Mouse (Mus musculus) urinary bladder, postnatal 25 days (tissue): ENCODE measurements at regions not wholly inside any gene's neighbourhood (a gene's known extent, or its start where the extent isn't known, plus 50 kb on each side); places are given as distances from the start of the nearest gene placed in this dataset.

Source experiments
- DNase-seq: peaks from one replicate; pipeline ENCODE4 v3.0.0; 2022; ENCODE audit warnings: low spot score

DNA sequence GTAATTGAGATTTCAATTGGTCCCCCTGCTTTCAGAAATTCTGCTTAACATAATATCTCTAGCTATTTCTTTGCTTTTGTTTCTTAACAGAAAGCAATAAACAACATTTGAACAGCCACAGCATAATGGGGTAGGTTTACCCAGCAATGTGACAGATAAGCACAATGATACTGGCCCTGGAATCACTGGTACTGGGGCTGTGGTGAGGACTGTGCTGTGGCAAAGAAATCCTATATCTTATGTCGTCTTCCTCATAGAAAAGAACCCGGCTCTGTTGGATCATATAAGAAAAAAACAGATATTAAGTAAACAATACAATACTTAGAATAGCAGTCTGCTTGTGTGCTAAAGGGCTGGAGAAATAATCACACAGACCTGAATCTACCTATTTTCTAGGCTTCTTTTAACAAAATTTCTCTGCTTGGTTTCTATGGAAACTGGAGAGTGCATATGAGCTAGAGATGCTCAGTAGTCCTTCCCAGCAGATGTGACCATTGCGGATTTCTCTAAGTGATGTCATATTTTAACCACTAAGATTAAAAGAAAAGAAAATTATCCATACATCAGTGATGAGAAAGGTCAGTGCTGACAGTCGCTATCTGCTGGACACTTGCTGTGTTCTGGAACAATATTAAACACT, 119.8 kb upstream of the Gnao1 start:
- no peak for DNase-seq

- DNase-seq = no peak
Observed at GRCm38 (mm10) chr8:93691375-93691774, 118.4 kb upstream of the Gnao1 start.

DNA sequence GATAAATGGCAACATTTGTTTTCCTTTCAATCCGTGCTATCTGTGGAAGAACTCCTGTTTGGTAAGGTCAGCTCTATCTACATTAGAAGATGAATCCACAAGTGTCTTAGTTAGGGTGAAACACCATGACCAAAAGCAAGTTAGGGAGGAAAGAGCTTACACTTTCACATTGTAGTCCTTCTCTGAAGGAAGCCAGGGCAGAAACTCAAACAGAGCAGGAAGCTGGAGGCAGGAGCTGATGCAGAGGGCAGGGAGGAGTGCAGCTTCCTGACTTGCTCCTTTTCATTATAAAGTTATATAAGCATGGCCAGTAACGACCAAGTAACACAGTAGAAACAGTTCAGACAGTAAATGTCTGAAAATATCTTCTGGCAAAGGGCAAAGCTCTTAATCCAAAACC, 117.9 kb upstream of the Gnao1 start:
- DNase-seq = no peak

- no peak for DNase-seq
Observed at GRCm38 (mm10) chr8:93697206-93697605, 112.6 kb upstream of the Gnao1 start.

GRCm38 (mm10) chr8:93698508-93698907, 111.3 kb upstream of the Gnao1 start:
- no peak for DNase-seq

- DNase-seq = peak; percentile 24
Observed at GRCm38 (mm10) chr8:93701391-93701790, 108.4 kb upstream of the Gnao1 start.

- DNase-seq = no peak
Observed at GRCm38 (mm10) chr8:93712066-93712706, 97.6 kb upstream of the Gnao1 start.

DNA sequence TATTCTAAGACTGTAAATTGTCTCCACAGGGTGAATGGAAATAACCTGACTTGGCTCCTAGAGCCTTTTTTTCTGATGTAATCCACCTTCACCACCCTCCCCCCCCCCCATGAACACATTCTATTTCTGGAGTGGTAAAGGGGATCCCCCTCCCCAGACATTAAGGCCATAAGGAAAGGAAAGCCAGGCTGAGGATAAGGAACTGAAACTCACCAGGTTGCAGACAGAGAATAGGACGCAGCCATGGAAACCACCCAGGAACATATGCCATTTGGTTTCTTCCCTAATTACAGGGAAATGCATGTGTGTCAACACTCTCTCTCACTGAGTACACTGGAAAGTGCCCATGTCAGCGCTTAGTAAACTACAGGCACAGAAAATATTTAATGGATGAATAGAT, 96.5 kb upstream of the Gnao1 start:
- DNase-seq = no peak

DNA sequence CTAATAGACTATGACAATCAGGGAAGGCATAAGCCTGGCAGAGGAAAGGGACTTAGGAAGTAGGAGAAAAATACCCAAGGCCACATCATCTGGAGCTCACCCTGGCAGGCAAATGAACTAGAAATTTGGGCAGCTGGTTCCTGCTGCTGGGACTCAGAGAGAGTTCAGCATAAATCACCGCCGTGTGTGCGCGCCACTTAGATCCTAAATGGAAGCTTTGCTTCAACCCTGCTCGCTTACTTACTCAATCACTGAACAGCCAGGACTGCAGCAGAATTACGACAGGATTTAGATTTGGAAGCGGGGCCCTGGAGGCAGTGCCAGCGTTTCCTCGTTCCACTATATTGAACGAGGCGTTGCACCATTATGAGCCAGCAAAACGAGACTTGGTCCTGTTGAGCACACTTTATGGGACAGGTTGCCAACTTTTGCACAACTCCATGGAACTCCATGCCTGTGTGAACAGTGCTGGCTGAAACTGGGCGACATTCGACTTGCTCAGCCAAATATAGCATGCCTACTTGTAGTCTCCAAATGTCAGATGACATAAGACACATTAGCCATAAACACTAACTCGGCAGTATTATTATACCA, 84.8 kb upstream of the Gnao1 start:
- DNase-seq = no peak

DNA sequence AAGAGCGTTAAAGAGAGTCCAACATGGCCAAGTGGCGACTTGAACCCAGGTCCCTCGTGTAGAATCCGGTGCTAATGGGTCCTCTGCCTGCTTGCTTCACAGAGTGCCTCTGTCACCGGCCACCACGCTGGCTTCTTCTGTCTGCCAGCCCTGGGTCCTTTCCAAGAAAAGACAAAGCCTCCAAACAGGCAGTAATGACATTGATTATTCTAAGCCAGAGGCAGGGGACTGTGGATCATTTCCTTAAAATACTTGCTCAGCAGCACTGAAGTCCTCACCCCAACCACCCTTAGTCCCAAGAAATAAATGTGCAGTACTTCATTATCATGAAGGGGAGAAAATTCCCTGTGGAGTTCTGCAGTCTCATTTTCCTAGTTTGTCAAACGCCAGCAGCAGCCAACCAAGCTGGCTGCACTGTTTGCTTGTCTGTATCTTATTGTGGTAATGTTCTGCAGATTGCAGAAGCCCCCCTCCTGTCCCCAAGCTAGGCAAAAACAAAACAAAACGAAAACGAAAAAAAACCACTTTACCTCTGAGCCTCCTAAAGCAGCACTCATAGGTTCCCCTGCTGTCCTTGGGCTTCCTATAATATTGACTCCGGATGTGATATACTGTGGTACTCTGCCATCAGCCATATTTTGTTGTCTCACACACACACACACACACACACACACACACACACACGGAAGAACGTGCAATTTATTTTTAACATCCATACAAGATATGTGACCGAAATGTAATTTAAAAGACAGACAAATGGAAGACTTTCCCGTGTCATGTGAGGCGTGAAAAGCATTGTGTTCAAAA, 80.4 kb upstream of the Gnao1 start:
- DNase-seq = no peak

DNA sequence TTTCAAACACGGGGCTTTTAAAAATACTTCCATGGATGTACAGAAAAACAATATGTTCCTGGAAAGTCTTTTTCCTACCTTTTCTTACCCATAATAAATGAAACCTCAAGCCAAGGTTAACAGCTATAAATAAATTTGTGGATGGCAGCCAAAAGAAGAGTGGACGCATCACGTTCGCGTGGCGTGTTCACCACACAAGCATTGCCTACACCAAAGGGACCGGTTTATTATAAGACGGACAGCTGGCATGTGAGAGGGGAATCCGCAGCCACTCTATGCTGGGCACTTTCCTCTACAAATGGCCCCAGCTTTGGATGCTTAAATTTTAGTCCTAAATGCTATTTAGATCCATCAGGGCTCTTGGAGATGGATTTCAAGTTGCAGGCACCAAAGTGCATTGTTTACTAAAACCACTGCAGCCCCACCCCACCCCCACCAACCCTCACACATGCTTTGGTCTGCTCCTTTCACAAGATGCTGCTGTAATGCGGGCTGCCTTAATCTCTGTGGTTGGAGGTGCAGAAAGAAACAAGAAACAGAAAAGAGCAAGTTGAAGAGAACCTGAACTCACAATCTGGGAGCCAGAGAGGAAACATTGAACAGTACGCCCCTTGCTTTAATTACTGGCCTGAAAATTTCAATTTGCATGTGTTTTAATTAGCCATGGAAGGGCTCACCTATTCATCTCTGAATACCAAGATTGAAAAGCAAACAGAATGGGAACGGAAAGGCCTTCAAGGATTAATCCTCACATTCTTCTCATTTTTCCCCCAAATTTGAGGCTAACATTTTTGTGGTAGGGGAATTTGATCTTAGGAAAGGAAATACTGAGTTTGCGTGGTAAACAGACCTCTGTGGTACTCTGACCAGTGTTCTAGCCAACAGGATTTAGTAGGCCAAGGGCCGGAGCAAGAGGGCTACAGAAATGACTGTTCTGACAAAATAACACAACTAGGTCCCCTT, 78.7 kb upstream of the Gnao1 start:
- no peak for DNase-seq

DNA sequence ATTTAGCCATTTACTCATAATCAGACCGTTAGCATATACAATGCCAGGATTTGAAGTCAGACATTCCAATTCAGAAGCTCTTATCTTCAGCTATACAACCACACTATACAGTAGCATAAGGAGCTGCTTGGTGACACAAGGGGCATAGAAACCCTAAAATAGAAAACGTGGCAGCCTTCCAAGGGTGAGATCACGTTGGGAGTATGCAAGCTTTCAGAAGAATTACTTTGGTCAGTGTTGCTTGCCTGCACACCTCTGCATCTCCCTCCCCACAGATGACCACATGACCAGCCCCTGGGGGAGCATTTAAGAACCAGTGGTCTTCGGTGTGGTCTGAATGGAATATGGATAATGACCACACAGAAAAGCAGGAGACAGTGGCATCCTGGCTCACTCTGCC, 74.9 kb upstream of the Gnao1 start:
- no peak for DNase-seq

GRCm38 (mm10) chr8:93740281-93740680, 69.5 kb upstream of the Gnao1 start:
- DNase-seq = no peak

GRCm38 (mm10) chr8:93748720-93749119, 61.0 kb upstream of the Gnao1 start:
- no peak for DNase-seq

GRCm38 (mm10) chr8:93750921-93751320, 58.8 kb upstream of the Gnao1 start:
- no peak for DNase-seq

GRCm38 (mm10) chr8:93755981-93756380, 53.8 kb upstream of the Gnao1 start:
- DNase-seq = no peak
